Mouse (Mus musculus) brain, embryonic 14.5 days (tissue): ENCODE measurements at regions not wholly inside any gene's neighbourhood (a gene's known extent, or its start where the extent isn't known, plus 50 kb on each side); places are given as distances from the start of the nearest gene placed in this dataset.

Experiments used
- CTCF ChIP-seq: fragments of 200-500 bp; IDR thresholded peaks from 2 replicates; pipeline ENCODE4 v1.5.1; 2012; ENCODE audit warnings: inconsistent platforms, mild to moderate bottlenecking, moderate library complexity, borderline replicate concordance; ENCODE audit not compliant: insufficient read depth, insufficient read length; ENCODE audit errors: extremely low read depth
- POLR2A ChIP-seq: fragments of 200-500 bp; IDR thresholded peaks from 2 replicates; pipeline ENCODE4 v1.6.1; 2012; ENCODE audit warnings: mild to moderate bottlenecking, inconsistent platforms, borderline replicate concordance; ENCODE audit not compliant: poor library complexity, insufficient read depth, insufficient read length, severe bottlenecking; ENCODE audit errors: extremely low read depth

GRCm38 (mm10) chr17:16344061-16344460, 513.2 kb upstream of the Rgmb start:
- TF ChIP-seq CTCF, result no peak
- no peak for TF ChIP-seq POLR2A
